Mouse (Mus musculus) stomach, postnatal 0 days (tissue): ENCODE results near the gene Macrod1.

Source experiments
- CTCF ChIP-seq: IDR thresholded peaks from 2 replicates; pipeline ENCODE4 v1.5.1; 2016; ENCODE audit warnings: antibody characterized with exemption, low read depth, mild to moderate bottlenecking, moderate library complexity
- EP300 ChIP-seq: optimal IDR thresholded peaks from 2 replicates; pipeline ENCODE3; 2016; ENCODE audit warnings: antibody characterized with exemption

- TF ChIP-seq EP300 (no peak), CTCF (no peak)
Measured at GRCm38 (mm10) chr19:7012426-7012825, 44.2 kb upstream of the Macrod1 start.
